Mouse (Mus musculus): ENCODE data around the gene Thra.
A peak's percentile ranks its signal among the peaks of the same experiment; 100 is the strongest.

Gene Thra

DNA sequence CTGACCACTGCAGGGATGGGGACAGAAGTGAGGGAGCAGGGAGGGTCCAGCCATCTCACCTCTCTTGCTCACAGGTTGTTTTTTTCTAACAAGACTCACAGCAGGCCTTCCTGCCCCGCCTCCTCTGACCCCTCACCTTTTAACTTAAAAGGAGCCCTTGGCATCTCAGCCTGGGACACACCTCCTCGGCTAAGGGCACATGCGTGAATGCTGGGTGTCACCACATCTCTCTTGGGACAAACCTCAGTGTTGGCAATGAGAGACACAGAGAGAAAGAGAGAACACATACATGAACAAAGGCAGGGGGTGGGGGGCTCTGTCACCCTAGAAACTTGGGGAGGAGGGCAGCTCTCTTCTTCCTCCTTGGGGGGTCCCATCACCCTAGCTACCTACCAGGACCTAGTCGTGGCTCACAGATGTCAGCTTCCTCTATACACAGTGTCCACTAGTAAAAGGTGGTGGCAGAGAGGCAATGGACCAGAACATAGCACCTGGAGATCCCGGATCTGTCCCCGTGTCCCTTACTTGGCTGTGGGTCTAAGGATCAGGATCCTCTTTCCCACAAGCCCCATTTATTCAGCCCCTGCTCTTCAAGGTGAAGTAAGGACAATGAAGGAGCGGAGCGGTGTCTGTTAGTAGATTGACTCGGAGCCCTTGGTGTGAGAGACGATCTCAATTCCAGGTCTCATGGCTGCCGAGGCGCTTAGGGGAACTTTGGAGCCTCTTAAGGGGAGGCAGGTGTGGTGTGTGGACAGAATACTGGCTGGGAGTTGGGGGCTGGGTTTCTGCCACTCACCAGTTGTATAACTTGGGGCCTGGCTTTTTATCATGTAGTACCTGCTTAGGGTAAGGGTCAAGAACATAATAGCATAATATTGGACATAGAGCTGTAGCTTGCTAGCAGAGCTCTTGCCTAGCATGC lies 5.8 kb downstream of the Thra start:
- no peak for DNase-seq (ENCODE audit: low read depth, low spot score)

DNA sequence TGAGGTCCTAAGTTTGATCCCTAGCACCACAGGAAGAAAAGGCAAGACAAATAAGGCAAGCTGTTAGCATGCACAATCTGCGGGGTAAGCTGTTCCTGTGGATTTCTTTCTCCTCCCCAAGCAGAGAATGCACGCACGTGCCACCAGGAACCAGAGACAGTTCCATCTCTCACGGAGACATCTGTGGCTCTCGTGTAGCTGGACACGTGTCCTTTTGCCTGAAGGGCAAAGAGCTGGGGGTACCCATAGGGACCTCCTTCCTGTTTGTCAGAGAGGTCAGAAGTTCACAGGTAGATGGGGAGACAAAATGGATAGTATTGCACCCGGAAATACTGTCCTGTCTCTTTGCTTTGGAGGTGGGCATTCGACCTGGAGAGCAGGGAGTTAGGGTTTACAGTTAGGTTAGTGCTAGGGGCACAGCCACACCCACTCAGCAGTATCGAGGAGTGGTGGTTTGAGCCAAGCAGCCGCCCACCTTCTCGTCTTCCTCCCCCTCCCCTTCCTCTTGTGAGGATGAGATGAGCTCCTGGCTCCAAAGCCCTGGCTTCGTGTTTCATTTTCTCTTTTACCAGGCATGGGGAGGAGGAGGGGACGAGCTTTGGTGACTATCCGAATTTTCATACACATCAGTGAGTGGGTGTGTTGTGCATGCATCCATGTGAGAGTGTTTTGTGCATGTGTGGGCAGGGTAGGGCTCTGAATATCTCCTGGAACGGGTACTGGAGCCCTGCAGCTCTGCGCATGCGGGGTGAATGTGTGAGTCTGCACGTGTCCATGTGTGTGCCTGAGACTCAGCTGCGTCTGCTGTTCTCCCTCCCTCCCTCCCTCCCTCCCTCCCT lies 6.6 kb downstream of the Thra start:
- peak; percentile 79 for DNase-seq (ENCODE audit: low read depth, low spot score)

DNA sequence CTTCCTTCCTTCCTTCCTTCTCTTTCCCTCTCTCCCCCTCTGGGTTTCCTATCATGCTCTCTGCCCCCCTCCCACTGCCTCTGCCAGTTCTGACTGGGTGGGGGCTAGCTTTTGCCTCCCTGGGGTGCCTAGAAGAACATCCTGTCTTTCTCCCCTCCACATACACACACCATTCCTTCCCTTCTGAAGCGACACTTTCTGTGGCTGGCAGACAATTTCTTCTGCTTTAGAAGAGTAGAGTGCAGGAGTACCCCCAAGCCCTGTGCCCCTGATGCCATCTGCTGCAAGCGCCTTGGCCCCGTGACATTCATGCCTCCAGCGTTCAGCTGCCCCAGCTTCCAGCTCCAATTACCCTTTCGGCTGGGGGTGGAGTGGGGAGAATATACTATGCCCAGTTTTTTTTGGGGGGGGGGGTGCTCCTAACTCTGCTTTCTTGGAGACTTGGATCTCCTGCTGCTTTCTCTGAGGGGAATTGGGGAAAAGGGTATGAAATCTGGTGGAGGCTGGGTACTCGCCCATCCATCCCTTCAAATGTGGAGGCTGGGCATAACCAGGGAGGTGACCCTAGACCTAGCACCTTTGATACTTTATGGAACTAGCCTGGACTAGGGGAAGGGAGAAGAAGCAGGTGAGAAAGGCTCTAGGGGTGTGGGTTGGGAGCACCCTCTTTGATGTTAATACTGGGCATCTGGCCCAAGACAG lies 7.5 kb downstream of the Thra start:
- DNase-seq (ENCODE audit: low read depth, low spot score) = peak; percentile 44

- no peak for DNase-seq (ENCODE audit: low read depth, low spot score)
Observed at GRCm38 (mm10) chr11:98748506-98749416, 8.3 kb downstream of the Thra start.

GRCm38 (mm10) chr11:98749716-98750115 lies 9.3 kb downstream of the Thra start:
- no peak for DNase-seq (ENCODE audit: low read depth, low spot score)

GRCm38 (mm10) chr11:98750351-98751201 lies 10.1 kb downstream of the Thra start:
- DNase-seq (ENCODE audit: low read depth, low spot score) = no peak

DNA sequence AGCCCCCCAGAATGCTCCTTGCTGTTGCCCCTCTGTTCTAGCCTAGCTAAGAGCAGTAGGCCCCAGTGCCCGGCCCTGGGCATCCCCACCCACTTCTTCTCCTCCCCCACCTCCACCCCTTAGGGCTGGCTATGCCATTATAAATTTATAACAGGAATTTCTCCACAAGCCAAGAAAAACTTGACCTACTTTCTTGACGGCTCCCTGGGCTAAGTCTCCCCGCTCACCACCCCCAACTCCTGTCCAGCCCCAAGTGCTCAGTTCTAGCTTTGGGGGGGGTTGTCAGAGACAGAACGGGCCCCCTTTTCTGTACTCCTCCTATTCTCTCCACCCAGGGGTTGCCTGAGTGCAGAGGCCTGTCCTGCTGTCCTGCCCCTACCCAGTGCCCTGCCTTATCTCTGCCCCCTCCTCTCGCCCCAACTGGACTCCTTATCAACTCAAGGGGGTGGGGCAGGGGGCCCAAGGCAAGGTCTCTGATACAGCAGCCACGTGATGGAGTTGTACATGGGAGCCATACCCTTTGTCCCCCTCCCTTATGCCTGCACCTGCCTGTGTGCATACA lies 10.9 kb downstream of the Thra start:
- DNase-seq (ENCODE audit: low read depth, low spot score) = no peak

- no peak for DNase-seq (ENCODE audit: low read depth, low spot score)
Observed at GRCm38 (mm10) chr11:98752562-98753140, 12.2 kb downstream of the Thra start.

- no peak for DNase-seq (ENCODE audit: low read depth, low spot score)
Observed at GRCm38 (mm10) chr11:98753264-98753663, 12.8 kb downstream of the Thra start.

DNA sequence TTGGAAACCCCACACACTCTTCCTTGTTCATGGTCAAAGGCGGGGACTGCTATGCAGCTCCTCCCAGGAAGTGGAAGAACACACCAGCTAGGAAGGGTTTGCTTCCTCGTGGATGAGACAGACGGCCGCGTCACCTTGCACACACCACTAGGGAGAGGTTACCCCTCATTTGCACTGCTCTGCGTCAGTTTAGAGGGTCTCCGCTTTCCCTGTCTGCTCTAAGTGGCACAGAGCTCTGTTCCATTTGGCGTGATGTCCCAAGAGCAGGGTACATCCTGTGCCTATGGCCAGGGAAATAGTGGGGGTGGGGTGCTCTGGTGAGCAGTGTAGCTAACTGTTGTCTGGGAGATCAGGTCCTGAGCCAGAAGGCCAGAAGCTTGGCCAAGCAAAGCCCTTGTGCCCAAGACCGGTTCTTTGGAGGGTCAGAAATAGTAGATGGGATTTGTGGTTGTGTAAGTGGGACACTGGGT lies 13.7 kb downstream of the Thra start:
- no peak for DNase-seq (ENCODE audit: low read depth, low spot score)

- DNase-seq (ENCODE audit: low read depth, low spot score) = peak; percentile 82
Observed at GRCm38 (mm10) chr11:98754621-98755181, 14.3 kb downstream of the Thra start.

DNA sequence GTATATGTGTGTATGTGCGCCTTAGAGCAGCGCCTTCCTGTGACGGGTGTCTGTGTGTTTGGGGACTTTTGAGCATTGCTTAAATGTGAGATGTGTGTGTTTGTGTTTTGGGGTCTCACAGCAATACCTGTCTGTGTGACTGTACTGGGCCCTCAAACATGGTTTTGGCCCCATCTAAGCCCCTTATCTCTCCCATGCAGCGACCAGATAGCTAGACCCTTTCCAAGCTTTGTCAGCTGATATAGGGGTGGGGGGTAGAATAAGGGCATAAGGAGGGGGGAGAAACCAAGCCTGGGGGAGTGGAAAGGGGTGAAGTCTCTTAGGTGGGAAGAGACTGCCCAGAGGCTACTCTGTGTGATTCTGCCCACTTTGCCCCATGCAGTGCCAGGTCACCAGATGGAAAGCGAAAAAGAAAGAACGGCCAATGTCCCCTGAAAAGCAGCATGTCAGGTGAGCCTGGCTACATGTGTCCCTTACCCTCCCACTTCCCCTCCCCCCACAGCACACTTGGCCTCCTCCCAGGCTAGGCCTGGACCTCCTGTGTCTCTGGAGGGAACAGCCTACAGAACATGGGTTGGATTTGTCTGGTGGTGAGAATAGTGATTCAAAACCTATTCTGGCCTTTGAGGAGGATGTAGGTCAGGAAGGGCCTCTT lies 15.4 kb downstream of the Thra start:
- no peak for DNase-seq (ENCODE audit: low read depth, low spot score)

GRCm38 (mm10) chr11:98756711-98757110 lies 16.3 kb downstream of the Thra start:
- DNase-seq (ENCODE audit: low read depth, low spot score) = no peak

- DNase-seq (ENCODE audit: low read depth, low spot score) = no peak
Observed at GRCm38 (mm10) chr11:98761939-98762338, 21.5 kb downstream of the Thra start.

GRCm38 (mm10) chr11:98762756-98763501 lies 22.5 kb downstream of the Thra start:
- DNase-seq (ENCODE audit: low read depth, low spot score) = no peak

DNA sequence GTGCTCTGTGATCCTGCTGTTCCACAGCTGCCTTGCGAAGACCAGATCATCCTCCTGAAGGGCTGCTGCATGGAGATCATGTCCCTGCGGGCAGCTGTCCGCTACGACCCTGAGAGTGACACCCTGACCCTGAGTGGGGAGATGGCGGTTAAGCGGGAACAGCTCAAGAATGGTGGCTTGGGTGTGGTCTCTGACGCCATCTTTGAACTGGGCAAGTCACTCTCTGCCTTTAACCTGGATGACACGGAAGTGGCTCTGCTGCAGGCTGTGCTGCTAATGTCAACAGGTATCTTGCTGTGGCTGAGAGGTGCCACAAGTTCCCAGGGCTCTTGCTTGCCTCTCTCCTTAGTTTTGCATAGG lies 23.0 kb downstream of the Thra start:
- no peak for DNase-seq (ENCODE audit: low read depth, low spot score)

- no peak for DNase-seq (ENCODE audit: low read depth, low spot score)
Observed at GRCm38 (mm10) chr11:98764091-98764490, 23.7 kb downstream of the Thra start.

- no peak for DNase-seq (ENCODE audit: low read depth, low spot score)
Observed at GRCm38 (mm10) chr11:98764746-98765145, 24.3 kb downstream of the Thra start.
